Comparison of ENCODE assay signal across 17 mouse cellular contexts in the genomic region with DNA sequence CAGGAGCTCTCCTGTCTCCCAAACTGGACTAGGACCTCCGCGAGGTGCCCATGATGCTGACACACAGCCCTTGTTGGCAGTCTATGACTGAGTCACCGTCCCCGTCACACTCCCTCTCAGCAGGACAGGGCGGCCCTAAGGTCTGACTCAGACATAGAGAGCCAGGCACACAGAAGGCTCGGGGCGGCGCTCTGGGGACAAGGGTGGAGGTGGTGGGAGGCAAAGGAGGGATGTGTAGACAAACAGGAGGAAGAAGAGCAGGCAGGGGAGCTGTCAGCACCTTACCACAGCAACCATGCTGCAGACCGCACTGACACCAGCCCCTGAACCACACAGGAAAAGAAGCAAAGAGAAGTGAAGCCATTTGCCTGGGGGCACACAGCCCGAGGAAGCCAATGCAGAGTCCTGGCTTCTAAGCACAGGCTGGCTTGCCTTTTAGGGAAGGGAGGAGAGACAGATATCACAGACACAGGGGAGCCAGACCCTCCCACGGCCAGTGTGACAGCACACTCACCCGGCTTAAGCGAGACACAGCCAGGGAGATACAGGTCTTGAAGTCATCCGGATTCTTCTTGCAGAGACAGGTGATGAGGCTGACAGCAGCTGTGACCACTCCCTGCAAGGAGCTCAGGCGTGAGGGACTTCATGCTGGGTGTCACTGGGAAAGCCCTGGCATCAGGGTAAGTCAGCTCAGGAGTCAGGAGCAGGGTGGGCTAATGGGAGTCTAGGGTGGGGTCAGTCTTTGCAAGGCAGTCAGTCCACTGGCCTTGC. TPM values are rescaled to one million over a fixed set of nuclear protein-coding genes. Genes with fewer than 3 reads are reported as not detected.
A peak's percentile ranks its signal among the peaks of the same experiment; 100 is the strongest.
DNase-seq lines count a peak whose midpoint lies in the region; ATAC-seq lines count a peak whose summit lies in the region.
"Had no signal": no experiment of that assay in that cellular context is flagged by ENCODE, and none has a peak within 500 bp of the region (broad histone marks: within the 10 kb centered on the region; RNA-seq: fewer than 3 reads in every experiment).

No protein-coding gene starts in this region.

- no peaks in the 10 kb centered on the region for H3K27me3 ChIP-seq in hindbrain, embryonic 10.5 days (ENCODE audit: insufficient read depth, poor library complexity, severe bottlenecking)
- H3K27me3 ChIP-seq: forebrain, embryonic 15.5 days; hindbrain, embryonic 15.5 days; limb, embryonic 12.5 days; midbrain, embryonic 15.5 days had no signal

- H3K4me1 ChIP-seq in hindbrain, embryonic 10.5 days (replicated peaks): no peaks in the 10 kb centered on the region
- H3K4me1 ChIP-seq: forebrain, embryonic 15.5 days; hindbrain, embryonic 15.5 days; limb, embryonic 12.5 days; midbrain, embryonic 15.5 days had no signal

- peaks cover 100% of the 10 kb centered on the region for H3K36me3 ChIP-seq in hindbrain, embryonic 10.5 days

- WGBS in hindbrain, embryonic 10.5 days: 89% methylated on average over 15 of the region's 15 CpGs

- H3K4me3 ChIP-seq in hindbrain, embryonic 10.5 days: no peak overlapping the region
- H3K4me3 ChIP-seq: forebrain, embryonic 15.5 days; hindbrain, embryonic 15.5 days; limb, embryonic 12.5 days; midbrain, embryonic 15.5 days had no signal

- DNase-seq in cerebellum, adult 11-12 months: peak; percentile 25
- DNase-seq in cerebellum, adult 9-10 months: no peak
- DNase-seq in thymus, postnatal 25 days: peak; percentile 39
- DNase-seq in thymus, postnatal 10 days (ENCODE audit: low spot score in 2 of 2): no peak
- no peak for DNase-seq in hindbrain, embryonic 10.5 days (ENCODE audit: low spot score)
- DNase-seq in kidney, adult 18-20 months: no peak
- DNase-seq in heart, postnatal 36 days: no peak
- DNase-seq: B cell, adult 2 months; gastrocnemius, postnatal 14 days had no signal

- no peak overlapping the region for H3K27ac ChIP-seq in hindbrain, embryonic 10.5 days
- H3K27ac ChIP-seq: forebrain, embryonic 15.5 days; hindbrain, embryonic 15.5 days; limb, embryonic 12.5 days; midbrain, embryonic 15.5 days had no signal

- peak; percentile 25; the same call in 1 of the 2 replicates for ATAC-seq in granulocyte monocyte progenitor cell, adult 5-6 weeks (replicated peaks; ENCODE audit: poor library complexity, severe bottlenecking)
- ATAC-seq: forebrain, embryonic 15.5 days; midbrain, embryonic 15.5 days had no signal

- intact Hi-C loops in heart, postnatal 36 days (cut with DNase I): no loop called here

- no peaks in the 10 kb centered on the region for H3K9me3 ChIP-seq in hindbrain, embryonic 10.5 days
- H3K9me3 ChIP-seq: forebrain, embryonic 15.5 days; hindbrain, embryonic 15.5 days; limb, embryonic 12.5 days; midbrain, embryonic 15.5 days had no signal

RNA-seq across cellular contexts. Expression of a gene that starts 13.0 kb away (rescaled TPM):
- total RNA-seq in granulocyte monocyte progenitor cell, adult 5-6 weeks (2014; fragmentation: Nextera tagmentation): 13.6 TPM in 2 replicates
- total RNA-seq in granulocyte monocyte progenitor cell, adult 5-6 weeks (2017): 16.5 and 18.0 TPM in 2 replicates
- polyA plus RNA-seq in hindbrain, embryonic 10.5 days (2016; fragmentation: Nextera tagmentation; extraction: Ambion mirVana): 24.4 and 28.4 TPM in 2 replicates
- total RNA-seq in heart, postnatal 36 days (2021): 10 to 100 TPM; 16.9 to 17.5 TPM

RNA-seq across cellular contexts. Expression of a gene that starts 16.4 kb away (rescaled TPM):
- 26.7 and 51.2 TPM in 2 replicates for total RNA-seq in granulocyte monocyte progenitor cell, adult 5-6 weeks (2014; fragmentation: Nextera tagmentation)
- total RNA-seq in granulocyte monocyte progenitor cell, adult 5-6 weeks (2017): 9.2 and 15.6 TPM in 2 replicates
- 187 and 223 TPM in 2 replicates for polyA plus RNA-seq in hindbrain, embryonic 10.5 days (2016; fragmentation: Nextera tagmentation; extraction: Ambion mirVana)
- 10 to 100 TPM; 76.9 to 81.1 TPM for total RNA-seq in heart, postnatal 36 days (2021)

RNA-seq across cellular contexts. Expression of a gene that starts 20.4 kb away (rescaled TPM):
- total RNA-seq in granulocyte monocyte progenitor cell, adult 5-6 weeks (2014; fragmentation: Nextera tagmentation): 40.8 and 84.2 TPM in 2 replicates
- 28.6 and 30.1 TPM in 2 replicates for total RNA-seq in granulocyte monocyte progenitor cell, adult 5-6 weeks (2017)
- polyA plus RNA-seq in hindbrain, embryonic 10.5 days (2016; fragmentation: Nextera tagmentation; extraction: Ambion mirVana): 80.7 and 93.1 TPM in 2 replicates
- total RNA-seq in heart, postnatal 36 days (2021): 10 to 100 TPM; 69.8 to 72.0 TPM

RNA-seq across cellular contexts. Expression of a gene that starts 34.1 kb away (rescaled TPM):
- total RNA-seq in granulocyte monocyte progenitor cell, adult 5-6 weeks (2014; fragmentation: Nextera tagmentation): not detected in 2 replicates
- total RNA-seq in granulocyte monocyte progenitor cell, adult 5-6 weeks (2017): 0.17 TPM in 1 of 2 replicates, not detected in the other
- 0.08 TPM in 1 of 2 replicates, not detected in the other for polyA plus RNA-seq in hindbrain, embryonic 10.5 days (2016; fragmentation: Nextera tagmentation; extraction: Ambion mirVana)
- total RNA-seq in heart, postnatal 36 days (2021): not detected
- total RNA-seq: gastrocnemius, postnatal 14 days had no signal
- polyA plus RNA-seq: embryonic facial prominence, embryonic 14.5 days; forebrain, embryonic 15.5 days; heart, embryonic 14.5 days; kidney, embryonic 14.5 days had no signal

RNA-seq across cellular contexts. Expression of a gene that starts 39.3 kb away (rescaled TPM):
- 67.0 and 95.4 TPM in 2 replicates for total RNA-seq in granulocyte monocyte progenitor cell, adult 5-6 weeks (2014; fragmentation: Nextera tagmentation)
- 24.4 and 32.1 TPM in 2 replicates for total RNA-seq in granulocyte monocyte progenitor cell, adult 5-6 weeks (2017)
- polyA plus RNA-seq in hindbrain, embryonic 10.5 days (2016; fragmentation: Nextera tagmentation; extraction: Ambion mirVana): 478 and 579 TPM in 2 replicates
- 100 to 1,000 TPM; 158 to 183 TPM for total RNA-seq in heart, postnatal 36 days (2021)

Comparison
In these comparisons a context has a peak if more than half of its experiments do, and no peak if none do; other contexts are left out.
1. DNase-seq: peak in cerebellum, adult 11-12 months (single experiment) and thymus, postnatal 25 days (single experiment); none in cerebellum, adult 9-10 months (single experiment), thymus, postnatal 10 days (0 of 2), hindbrain, embryonic 10.5 days (single experiment), kidney, adult 18-20 months (single experiment) and heart, postnatal 36 days (0 of 2).